Mouse (Mus musculus) ES-E14 (cell line): Measurements from ENCODE around the gene Sem1. TPM values are rescaled to one million over a fixed set of nuclear protein-coding genes. Genes with fewer than 3 reads are reported as not detected.
A peak's percentile ranks its signal among the peaks of the same experiment; 100 is the strongest.

Experiments
- DNase-seq: peaks from one replicate; pipeline ENCODE4 v3.0.0-alpha.2; 2013; ENCODE audit warnings: low read depth, low spot score
- H3K27ac ChIP-seq: 2 replicates; pipeline ENCODE4 v1.5.1; 2012; ENCODE audit warnings: low read depth, mild to moderate bottlenecking, low read length, moderate library complexity, mixed read lengths; ENCODE audit not compliant: poor library complexity, insufficient read depth, severe bottlenecking
- H3K36me3 ChIP-seq: 2 replicates; pipeline ENCODE4 v1.6.1; 2012; ENCODE audit warnings: mild to moderate bottlenecking, low read length, moderate library complexity, mixed read lengths; ENCODE audit not compliant: control insufficient read depth, poor library complexity, insufficient read depth, severe bottlenecking
- H3K4me1 ChIP-seq, 2 experiments: fragments of 150-350 bp in 1 of 2; sonication (generic) in 1 of 2; 2 replicates each; pipeline ENCODE4 v1.6.1; 2012; ENCODE audit warnings: low read length in 2 of 2, mild to moderate bottlenecking in 1 of 2, mixed read lengths in 1 of 2; ENCODE audit not compliant: control insufficient read depth in 2 of 2, insufficient read depth in 2 of 2, poor library complexity in 1 of 2
- H3K4me3 ChIP-seq, 2 experiments: fragments of 150-350 bp in 1 of 2; sonication (generic) in 1 of 2; 2 replicates each; pipeline ENCODE4 v1.5.1; 2012; ENCODE audit warnings: low read length in 2 of 2, low read depth in 1 of 2, mild to moderate bottlenecking in 1 of 2, mixed read lengths in 1 of 2; ENCODE audit not compliant: insufficient read depth in 1 of 2, poor library complexity in 1 of 2, severe bottlenecking in 1 of 2
- H3K9ac ChIP-seq: 2 replicates; pipeline ENCODE4 v1.6.1; 2012; ENCODE audit warnings: low read depth, mild to moderate bottlenecking, low read length, mixed read lengths; ENCODE audit not compliant: poor library complexity, insufficient read depth, severe bottlenecking
- H3K9me3 ChIP-seq: fragments of 150-350 bp; sonication (generic); 2 replicates; pipeline ENCODE4 v1.6.1; 2012; ENCODE audit warnings: low read depth, mild to moderate bottlenecking, low read length; ENCODE audit not compliant: control insufficient read depth, insufficient read depth
- CHD2 ChIP-seq: IDR thresholded peaks from 2 replicates; pipeline ENCODE4 v1.6.1; 2014; ENCODE audit warnings: mild to moderate bottlenecking, low read depth, low read length, inconsistent platforms
- HCFC1 ChIP-seq: IDR thresholded peaks from 2 replicates; pipeline ENCODE4 v1.6.1; 2012; ENCODE audit warnings: low read length, inconsistent platforms, borderline replicate concordance; ENCODE audit not compliant: insufficient read depth
- MAFK ChIP-seq: IDR thresholded peaks from 2 replicates; pipeline ENCODE4 v1.6.1; 2014; ENCODE audit warnings: mild to moderate bottlenecking, low read depth, low read length, inconsistent platforms; ENCODE audit not compliant: insufficient read depth
- ZC3H11A ChIP-seq: IDR thresholded peaks from 2 replicates; pipeline ENCODE4 v1.6.1; 2012; ENCODE audit warnings: low read depth, mild to moderate bottlenecking, inconsistent platforms, low read length, borderline replicate concordance
- ZNF384 ChIP-seq: IDR thresholded peaks from 2 replicates; pipeline ENCODE4 v1.6.1; 2012; ENCODE audit warnings: low read depth, low read length, inconsistent platforms
- in situ Hi-C, 2 experiments: fragments of 600-800 bp; cut with MboI; formaldehyde crosslinking; loops; one replicate each; pipeline ENCODE4 v1.15.1; 2025; ENCODE audit warnings: low sequenced_read_pairs in 2 of 2, inconsistent platforms in 1 of 2; ENCODE audit not compliant: unreplicated experiment in 2 of 2
- total RNA-seq: library from RNA; depleted of rRNA; stranded (reverse); fragments of 300-350 nt; gene quantifications from 2 replicates; pipeline ENCODE4 v1.2.3, GENCODE M21; 2012

The Sem1 gene
- total RNA-seq, 1 experiment, result 151 TPM

GRCm38 (mm10) chr6:6581849-6582248 is 3.4 kb upstream of the Sem1 start:
- no peak overlapping the region for H3K9ac ChIP-seq
- H3K9me3 ChIP-seq, result no peaks in the 10 kb centered on the region
- no peak overlapping the region for H3K4me3 ChIP-seq
- H3K4me1 ChIP-seq, result no peaks in the 10 kb centered on the region
- no peak for DNase-seq
- in situ Hi-C loops, result no loop called here
- H3K27ac ChIP-seq, result no peak overlapping the region
- TF ChIP-seq ZC3H11A (no peak), CHD2 (no peak), ZNF384 (no peak), HCFC1 (no peak), MAFK (no peak)
- H3K36me3 ChIP-seq, result no peaks in the 10 kb centered on the region

- DNase-seq, result peak; percentile 16
- TF ChIP-seq ZC3H11A, result no peak
- TF ChIP-seq ZNF384, result no peak
- TF ChIP-seq HCFC1, result no peak
- TF ChIP-seq MAFK, result no peak
- no peak for TF ChIP-seq CHD2
- 0 out of 2 replicates have a peak overlapping the region, but pooled peaks have one; percentile 60 for H3K27ac ChIP-seq
These were observed 650 bp downstream of the Sem1 start for GRCm38 (mm10) chr6:6577741-6578284.

DNA sequence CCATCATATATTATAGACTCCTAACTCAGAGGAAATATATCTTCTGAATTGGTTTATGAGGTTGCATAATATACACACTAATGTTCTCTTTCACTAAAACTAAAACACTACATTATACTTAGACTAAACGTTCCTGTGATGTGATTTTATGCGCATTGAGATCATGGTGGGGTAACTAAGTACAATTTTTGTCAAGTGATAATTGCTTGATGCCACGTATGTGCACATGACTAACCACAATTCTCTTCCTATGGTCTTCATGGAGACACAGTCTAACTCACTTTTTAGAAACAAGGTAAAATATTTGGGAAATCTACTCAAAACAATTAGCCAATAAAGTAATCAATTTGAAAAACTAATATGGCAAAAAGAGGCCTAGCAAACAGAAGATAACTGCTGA is 1.2 kb downstream of the Sem1 start:
- no peaks in the 10 kb centered on the region for H3K4me1 ChIP-seq
- TF ChIP-seq ZC3H11A, result no peak
- no peak for TF ChIP-seq MAFK
- TF ChIP-seq ZNF384, result no peak
- TF ChIP-seq CHD2, result no peak
- no peak for TF ChIP-seq HCFC1
- H3K36me3 ChIP-seq, result no peaks in the 10 kb centered on the region
- no peaks in the 10 kb centered on the region for H3K9me3 ChIP-seq
- in situ Hi-C loops, result no loop called here
- no peak overlapping the region; the same call in 1 of the 2 replicates for H3K9ac ChIP-seq
- H3K27ac ChIP-seq, result no peak overlapping the region
- no peak for DNase-seq
- peak overlapping the region; percentile 77 to 100 for H3K4me3 ChIP-seq

More at GRCm38 (mm10) chr6:6577741-6578284, 650 bp downstream of the Sem1 start:
- Histone ChIP-seq H3K9ac (peak overlapping the region; percentile 99), H3K4me3 (peak overlapping the region; percentile 77 to 100), H3K9me3 (no peaks in the 10 kb centered on the region), H3K36me3 (no peaks in the 10 kb centered on the region), H3K4me1 (no peaks in the 10 kb centered on the region)
- in situ Hi-C loops, result no loop called here

DNA sequence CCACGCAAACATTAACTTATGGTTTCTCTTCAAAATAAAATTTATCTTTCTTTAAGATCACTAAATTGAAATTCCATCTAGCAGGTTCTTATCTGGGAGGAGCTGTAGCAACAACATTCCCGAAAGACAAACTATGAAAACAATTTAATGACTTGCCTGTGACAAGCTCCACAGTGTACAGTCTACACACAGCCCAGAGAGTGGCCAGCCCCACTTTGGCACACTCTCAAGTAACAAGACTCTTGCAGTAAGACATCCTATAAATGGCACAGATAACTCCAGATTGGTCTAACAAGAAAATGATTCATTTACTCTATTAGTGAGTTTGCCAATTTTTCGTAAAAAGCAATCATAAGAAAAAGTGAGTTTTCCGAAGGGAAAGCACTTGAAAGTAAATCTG is 2.7 kb downstream of the Sem1 start:
- Histone ChIP-seq H3K9ac (no peak overlapping the region), H3K36me3 (no peaks in the 10 kb centered on the region), H3K4me3 (no peak overlapping the region), H3K27ac (no peak overlapping the region), H3K4me1 (no peaks in the 10 kb centered on the region), H3K9me3 (no peaks in the 10 kb centered on the region)
- TF ChIP-seq MAFK (no peak), ZC3H11A (no peak), CHD2 (no peak), ZNF384 (no peak), HCFC1 (no peak)
- DNase-seq, result no peak
- in situ Hi-C loops, result no loop called here

- Histone ChIP-seq H3K4me3 (no peak overlapping the region), H3K27ac (no peak overlapping the region), H3K9me3 (no peaks in the 10 kb centered on the region), H3K36me3 (no peaks in the 10 kb centered on the region; the same call in 1 of the 2 replicates), H3K4me1 (peaks cover 0 to 4% of the 10 kb centered on the region in 2 experiments; a peak in 1 of 4 replicates), H3K9ac (no peak overlapping the region)
- in situ Hi-C loops, result no loop called here
- DNase-seq, result no peak
- TF ChIP-seq ZNF384 (no peak), ZC3H11A (no peak)
These were observed 10.0 kb downstream of the Sem1 start for GRCm38 (mm10) chr6:6568436-6568835.
